Mouse (Mus musculus) left cerebral cortex, adult 11 months (tissue): Measurements from ENCODE around the gene Ceacam20.
"Not testable (repeated sequence)": the region's sequence is repeated elsewhere in the genome, so short reads cannot be mapped to it uniquely, and the experiment has no call there.

ENCODE experiments used
- DNase-seq: peaks from one replicate; pipeline ENCODE4 v3.0.0; 2022; ENCODE audit warnings: low spot score

Ceacam20 gene

GRCm38 (mm10) chr7:19948956-19949355, 16.3 kb upstream of the Ceacam20 start:
- no peak for DNase-seq

DNA sequence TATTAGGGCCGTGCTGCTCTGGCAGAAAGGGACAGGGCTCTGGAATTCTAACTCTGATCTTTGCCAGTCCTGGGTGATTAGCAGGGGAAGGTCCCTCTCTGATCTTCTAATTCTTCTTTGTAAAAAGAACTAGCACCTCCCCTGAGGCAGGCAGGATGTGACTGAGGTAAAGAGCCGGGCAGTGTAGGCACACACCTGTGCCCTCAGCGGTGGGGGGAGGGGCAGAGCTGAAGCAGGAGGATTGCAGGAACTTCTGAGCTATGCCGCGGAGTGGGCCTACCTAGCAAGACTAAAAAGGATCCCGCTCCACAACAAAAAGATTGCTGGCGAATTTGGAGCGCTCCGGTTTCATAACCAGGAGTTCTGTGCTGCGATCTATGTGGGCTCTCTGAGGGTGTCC, 15.2 kb upstream of the Ceacam20 start:
- DNase-seq, result no peak

GRCm38 (mm10) chr7:19950589-19950988, 14.6 kb upstream of the Ceacam20 start, which contains the start of gene Igsf23:
Gene Igsf23 (minus strand): TSS chr7:19950756.
- DNase-seq, result no peak

- DNase-seq, result no peak
Observed at GRCm38 (mm10) chr7:19952320-19952986, 12.8 kb upstream of the Ceacam20 start.

DNA sequence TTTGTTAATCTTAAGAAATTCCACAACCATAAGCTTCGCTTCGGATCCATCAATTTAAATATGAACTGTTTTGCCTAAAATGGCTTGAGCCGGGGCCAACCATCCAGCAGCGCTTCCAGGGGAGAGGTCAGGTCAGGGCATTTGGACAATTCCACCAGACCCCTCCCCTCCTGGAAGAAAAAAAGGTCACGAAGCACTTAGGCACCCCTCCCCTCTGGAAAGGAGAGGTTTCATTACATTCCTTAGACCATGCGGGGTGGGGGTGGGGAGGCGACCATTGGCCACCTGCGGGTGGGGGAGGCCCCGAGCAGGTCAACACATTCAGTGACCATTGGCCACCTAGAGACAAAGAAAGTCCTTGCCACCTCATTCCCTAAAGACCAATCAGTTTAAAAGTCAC, 12.2 kb upstream of the Ceacam20 start:
- no peak for DNase-seq

GRCm38 (mm10) chr7:19955861-19956260, 9.4 kb upstream of the Ceacam20 start:
- DNase-seq, result no peak

- peak; percentile 80 for DNase-seq
Observed at GRCm38 (mm10) chr7:19956341-19956781, 8.9 kb upstream of the Ceacam20 start.

DNA sequence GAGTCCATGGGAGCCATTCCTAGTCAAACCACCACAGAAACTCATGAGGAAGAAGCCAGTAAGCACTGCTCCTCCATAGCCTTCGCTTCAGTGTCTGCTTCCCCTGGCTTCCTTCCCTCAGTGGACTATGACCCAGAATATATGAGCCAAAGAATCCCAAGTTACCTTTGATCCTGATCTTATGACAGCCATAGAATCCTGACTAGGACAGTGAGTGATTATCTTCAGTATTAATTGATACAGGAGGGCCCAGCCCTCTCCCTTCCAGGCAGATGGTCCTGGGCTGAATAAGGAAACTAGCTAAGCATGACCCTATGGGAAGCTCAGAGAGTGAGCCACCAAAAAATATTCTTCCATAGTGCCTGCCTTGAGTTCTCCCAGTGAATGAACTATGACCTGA, 2.8 kb upstream of the Ceacam20 start:
- no peak for DNase-seq

DNA sequence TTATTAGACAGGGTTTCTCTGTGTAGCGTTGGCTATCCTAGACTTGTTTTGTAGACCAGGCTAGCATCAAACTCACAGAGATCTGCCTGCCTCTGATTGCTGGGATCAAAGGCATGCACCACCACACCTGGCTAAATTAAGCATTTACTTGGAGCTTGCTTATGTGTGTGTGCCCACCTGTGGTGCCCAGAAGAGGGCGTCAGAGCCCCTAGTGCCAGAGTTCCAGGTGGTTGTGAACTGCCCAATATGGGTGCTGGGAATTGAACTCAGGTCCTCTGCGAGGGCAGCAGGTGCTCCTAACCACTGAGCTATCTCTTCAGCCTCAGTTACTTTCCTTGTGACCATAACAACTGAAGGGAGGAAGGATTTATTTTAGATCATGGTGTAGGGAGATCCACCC, 3.9 kb downstream of the Ceacam20 start:
- no peak for DNase-seq

DNA sequence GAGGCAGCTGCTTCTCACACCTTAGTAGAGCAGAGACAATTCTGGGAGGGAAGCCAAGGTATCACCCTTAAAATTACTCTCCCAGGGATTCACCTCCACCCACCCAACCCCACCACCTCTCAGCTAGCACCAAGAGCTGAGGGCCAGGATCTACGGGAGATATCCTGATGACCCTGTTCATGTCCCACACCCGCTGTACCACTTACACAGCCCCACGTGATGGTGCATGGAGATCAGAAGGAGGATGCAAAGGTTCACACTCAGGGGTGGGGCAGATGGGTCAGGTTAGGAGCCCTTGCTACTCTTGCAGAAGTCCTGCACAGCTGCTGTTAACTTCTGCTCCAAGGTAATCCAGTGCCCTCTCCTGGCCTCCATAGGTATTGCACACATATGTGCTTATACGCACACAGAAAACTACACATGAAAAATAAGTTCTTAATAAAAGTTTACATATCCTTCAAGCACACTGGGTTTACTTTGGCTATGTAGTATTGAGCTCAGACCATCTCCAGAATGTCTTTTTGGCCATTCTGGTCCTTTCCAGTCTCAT, 4.4 kb downstream of the Ceacam20 start:
- no peak for DNase-seq

DNA sequence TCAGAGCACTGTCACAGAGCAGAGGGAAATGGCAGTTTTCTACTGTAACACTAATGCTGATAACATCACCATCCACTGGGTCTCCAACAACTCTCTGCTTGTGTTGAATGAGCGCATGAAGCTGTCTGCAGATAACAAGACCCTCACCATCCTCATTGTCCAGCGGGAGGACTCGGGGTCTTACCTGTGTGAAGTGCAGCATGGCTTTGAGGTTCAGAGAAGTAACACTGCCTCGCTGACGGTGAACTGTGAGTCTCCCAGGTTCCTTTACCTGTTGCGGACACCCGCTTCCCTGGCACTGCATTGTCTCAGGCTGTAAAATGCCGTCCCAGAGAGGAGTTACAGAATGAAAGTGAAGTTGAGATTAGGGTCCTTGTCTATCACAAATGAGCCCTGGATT, 5.0 kb downstream of the Ceacam20 start:
- no peak for DNase-seq

DNA sequence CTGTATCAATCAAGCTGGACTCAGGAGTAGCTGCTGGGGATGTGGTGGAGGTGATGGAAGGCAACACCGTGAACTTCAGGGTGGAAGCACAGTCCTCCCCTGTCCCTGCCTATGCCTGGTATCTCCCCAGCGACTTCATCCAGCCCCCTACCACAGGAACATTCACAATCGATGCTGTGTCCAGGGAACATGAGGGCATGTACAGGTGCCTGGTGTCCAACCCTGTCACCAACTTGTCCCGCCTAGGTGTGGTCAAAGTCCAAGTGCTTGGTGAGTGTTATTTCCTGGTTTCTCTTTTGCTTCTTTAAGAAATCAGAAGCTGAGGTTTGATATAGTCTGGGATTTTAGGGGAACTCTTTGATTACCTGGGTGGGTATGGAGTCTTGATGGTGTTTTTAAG, 6.3 kb downstream of the Ceacam20 start:
- DNase-seq, result no peak

DNA sequence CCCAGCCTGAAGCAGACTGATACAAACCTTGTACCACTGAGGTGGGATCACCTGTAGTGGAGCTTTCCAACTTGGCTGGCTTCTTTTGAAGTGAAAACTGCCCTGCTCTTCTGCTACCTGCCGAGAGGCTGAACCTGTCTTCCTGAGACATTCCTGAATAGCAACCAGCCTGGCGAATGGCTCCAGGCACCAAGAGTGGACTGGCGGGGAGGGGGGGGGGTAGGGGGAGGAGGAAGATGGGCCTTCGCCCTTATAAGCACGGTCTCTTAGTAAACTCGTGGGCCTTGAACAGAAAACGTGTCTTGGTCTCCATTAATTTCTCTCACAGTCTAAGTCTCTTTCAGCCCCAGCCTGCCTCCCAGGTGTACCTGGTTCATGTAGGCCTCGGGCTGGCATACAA, 26.0 kb downstream of the Ceacam20 start, which contains the start of gene Nlrp9b:
TSS of gene Nlrp9b (plus strand) at position 301 of the 400 bp plus-strand sequence.
- not testable (repeated sequence) for DNase-seq

DNA sequence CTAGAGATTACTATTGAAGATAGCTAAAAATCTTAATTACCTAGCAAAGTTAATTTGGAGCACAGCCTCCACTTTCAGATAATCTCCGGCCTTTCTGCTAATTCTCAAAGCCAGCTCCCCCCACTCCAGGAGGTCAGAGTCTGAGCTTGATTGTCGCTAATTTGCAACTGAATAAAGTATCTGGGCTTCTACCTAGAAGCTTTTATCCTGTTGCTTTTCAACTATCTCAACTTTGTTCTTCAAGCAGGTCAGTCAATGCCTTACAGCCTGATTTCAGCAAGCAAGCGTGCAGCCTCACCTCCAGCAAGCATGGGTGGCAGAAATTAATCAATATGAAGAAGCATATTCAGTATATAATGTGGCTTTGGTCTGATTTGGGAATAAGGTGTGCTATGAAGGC, 31.5 kb downstream of the Ceacam20 start:
- DNase-seq, result not testable (repeated sequence)

- no peak for DNase-seq
Observed at GRCm38 (mm10) chr7:20009987-20010386, 44.8 kb downstream of the Ceacam20 start.
